Mouse (Mus musculus): ENCODE measurements around the gene Rtp3.

The Rtp3 gene

DNA sequence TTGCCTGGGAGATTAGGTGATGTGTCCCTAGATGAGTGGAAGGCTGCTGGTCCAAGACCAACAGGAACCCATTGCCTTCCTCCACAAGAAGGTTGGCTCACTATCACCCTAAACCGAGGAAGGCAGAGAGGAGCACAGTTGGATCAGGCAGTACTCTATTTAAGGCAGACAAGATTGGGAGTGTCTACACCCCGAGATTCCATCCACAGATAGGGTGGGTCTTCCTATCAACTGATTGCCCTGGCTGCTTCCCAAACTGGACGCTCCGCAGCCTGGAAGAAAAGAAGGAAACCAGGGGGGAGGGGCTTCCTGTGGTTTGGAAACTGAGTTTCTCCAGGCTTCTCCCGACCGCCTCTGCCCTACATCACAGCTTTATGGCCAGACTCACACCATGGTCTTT, at the start of gene Rtp3:
TSS of gene Rtp3 (minus strand) at position 380 of the 400 bp plus-strand sequence.
- DNase-seq: no peak

DNA sequence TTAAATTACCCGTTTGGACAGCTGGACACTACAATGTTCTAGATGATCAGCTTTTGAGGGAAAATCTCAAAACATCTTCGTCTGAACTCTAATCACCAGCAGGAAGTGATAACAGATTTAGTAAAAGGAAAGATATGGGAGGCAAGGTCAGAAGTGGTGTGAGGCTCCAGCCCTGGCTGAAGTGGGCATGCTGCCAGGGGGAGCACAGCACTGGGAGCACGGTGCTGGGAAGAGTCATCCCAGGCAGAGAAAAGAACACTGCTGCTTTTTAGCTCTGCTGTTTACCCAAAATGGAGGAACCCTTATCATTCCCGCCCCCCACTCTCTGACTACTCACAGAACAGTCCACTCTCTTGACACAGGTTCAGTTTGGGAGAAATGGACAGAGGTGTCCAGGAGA, 49.6 kb upstream of the Rtp3 start:
- DNase-seq: peak; percentile 22

DNA sequence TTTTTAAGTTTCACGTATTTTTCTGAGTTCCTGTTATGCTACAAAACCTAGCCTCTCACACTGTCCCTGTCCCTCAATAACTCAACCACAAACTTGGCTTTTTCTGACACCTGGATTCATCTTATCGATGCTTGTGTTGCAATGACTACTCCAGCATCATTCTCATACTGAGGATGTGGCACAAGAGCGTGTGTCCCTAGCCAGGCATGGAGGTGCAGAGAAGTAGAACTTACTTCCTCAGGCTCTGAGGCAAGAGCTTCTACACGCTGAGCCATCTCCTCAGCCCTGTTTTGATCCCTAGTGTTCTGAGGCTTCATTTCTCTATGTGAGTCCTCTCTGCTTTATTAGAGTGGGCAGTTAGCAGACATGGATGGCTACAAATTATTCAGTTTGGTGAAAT, 43.3 kb upstream of the Rtp3 start:
- no peak for DNase-seq

DNA sequence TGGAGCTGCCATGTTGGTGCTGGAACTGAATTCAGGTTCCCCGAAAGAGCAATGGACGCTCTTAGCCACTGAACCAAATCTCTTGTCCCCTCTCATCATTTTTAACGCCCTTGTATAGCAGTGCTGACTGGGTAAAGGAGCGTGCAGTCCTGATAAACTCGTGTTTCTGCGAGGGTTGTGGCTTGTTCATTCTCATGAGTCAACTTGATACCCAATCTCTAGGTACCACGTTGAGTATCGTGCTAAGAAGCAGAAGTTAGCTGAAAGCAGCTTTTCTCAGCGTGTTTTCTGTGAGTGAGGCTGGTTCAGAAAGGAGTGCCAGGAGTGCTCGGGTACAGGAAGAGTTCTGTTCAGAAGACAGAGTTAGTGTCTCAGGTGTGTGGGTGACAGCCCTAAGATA, 36.4 kb upstream of the Rtp3 start:
- no peak for DNase-seq

DNA sequence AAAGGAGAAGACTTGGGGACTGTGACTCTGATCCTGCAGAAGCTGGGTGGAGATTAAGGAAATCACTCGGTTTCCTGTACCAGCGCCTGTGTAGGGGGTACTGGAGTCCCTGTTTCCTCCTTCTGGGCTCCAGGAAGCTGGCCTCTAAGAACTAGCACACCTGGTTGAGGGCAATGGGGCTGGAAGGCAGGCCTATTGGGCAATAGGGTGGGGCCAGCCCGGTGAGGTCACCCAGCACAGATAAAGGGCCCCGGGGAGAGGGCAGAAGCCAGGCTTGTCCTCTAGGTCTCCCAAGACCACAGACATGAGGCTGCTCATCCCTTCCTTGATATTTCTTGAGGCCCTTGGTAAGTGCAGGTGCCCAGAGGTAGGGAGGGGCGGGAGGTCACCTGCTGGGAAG, 28.6 kb upstream of the Rtp3 start, which contains the start of gene Ltf:
TSS of gene Ltf (plus strand) at position 250 of the 400 bp plus-strand sequence.
- DNase-seq: no peak

DNA sequence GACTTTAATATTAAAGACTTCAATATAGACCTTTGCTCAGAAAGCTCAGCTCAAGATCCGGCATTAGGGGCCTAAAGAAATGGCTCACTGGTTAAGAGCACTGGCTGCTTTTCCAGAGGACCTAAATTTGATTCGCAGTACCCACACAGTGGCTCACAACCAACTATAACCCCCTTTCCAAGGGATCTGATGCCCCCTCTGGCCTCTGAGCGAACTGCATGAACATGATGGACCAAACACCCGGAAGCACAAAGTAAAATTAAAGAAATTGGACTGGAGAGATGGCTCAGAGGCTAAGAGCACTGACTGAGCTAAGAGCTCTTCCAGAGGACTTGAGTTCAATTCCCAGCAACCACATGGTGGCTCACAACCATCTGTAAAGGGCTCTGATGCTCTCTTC, 25.3 kb upstream of the Rtp3 start:
- DNase-seq: no peak

DNA sequence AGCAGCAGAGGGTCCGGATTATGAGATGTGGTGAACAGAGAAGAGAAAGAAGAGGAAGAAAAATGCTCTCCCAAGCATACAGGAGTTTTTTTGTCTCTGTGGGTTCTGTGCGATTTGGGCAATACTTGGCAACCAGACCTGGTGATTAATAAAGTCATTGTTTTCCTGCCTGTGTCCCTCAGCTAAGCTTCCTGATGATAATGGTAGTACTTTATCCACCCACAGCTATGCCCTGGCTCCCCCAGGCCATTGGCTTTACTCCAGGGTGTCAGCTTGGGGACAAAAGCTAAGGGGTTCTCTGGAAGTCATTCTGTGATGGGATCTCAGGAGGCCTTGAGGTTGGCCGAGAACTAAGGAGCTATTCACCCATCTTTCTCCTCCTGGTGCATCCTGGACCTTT, 21.7 kb upstream of the Rtp3 start:
- DNase-seq: no peak

DNA sequence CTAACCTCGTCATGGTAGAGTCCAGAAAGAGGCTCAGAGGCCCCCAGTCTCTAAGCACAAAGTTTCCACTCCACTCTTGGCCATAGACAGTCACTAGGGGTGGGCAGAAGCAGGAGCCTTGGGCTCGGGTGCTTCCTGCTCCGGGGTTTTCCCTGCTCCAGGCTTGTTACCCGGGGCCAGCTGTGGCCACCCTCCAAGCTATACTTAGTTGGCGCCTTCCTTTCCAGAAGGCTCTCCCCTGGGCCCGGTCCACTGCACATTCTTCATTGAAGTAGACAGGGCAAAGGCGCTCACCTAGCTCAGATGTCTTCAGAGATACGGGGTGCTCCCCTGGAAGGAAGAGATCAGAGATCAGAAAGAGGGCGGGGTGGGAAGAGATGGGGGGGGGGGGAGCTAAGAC, 21.2 kb upstream of the Rtp3 start:
- DNase-seq: no peak

DNA sequence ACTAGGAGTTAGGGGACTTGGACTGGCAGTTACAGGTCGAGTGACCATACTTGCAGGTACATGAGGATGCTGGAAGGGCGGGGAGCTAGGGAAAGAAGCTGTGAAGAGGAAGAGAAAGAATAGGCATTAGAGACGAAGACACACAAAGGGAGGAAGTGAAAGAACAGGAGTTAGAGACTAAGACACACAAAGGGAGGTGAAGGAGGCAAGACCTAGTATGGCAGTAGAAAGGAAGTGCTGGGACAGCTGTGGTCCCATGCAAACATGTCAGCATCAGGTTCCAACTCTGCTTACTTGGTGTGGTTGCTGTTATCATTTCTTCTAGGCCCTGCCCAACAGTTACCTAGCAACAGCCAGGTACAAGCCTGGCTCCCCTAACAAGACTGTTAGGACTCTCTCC, 19.4 kb upstream of the Rtp3 start:
- no peak for DNase-seq

DNA sequence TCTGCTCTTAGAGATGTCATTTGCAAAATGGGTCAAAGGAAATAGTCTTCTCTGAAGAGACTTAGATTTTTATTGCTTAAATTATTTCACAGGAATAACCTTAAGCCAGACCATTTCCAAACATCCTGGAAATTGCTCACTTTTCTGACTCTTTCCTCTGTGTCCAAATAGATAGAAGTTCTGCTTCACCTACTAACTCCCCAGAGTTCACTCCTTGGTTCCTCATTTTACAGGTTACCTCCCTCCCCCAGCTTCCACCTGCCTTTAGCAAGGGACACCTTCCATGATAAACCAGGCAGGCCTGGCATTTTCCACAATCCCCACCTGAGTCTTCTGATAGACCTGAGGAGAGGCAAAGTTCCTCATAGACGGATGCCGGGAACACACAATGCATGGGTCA, 16.2 kb upstream of the Rtp3 start:
- DNase-seq: no peak

DNA sequence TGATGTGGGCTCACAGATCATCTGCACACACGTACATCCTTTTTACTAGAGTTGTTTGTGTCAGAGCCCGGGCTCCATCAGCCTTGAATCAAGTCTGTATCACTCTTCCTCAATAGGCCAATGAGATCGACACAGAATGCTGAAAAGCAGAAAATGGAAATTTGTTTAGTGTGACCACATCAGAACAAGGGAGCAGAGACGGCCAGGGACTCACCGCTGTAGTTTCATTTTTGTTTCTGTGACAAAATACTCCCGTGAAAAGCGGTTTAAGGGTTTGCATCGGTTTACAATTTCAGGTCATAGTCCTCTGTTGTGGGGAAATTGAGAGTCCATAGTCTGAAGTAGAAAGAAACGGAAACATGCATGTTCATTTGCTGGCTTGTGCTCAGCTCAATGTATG, 12.9 kb upstream of the Rtp3 start:
- no peak for DNase-seq

DNA sequence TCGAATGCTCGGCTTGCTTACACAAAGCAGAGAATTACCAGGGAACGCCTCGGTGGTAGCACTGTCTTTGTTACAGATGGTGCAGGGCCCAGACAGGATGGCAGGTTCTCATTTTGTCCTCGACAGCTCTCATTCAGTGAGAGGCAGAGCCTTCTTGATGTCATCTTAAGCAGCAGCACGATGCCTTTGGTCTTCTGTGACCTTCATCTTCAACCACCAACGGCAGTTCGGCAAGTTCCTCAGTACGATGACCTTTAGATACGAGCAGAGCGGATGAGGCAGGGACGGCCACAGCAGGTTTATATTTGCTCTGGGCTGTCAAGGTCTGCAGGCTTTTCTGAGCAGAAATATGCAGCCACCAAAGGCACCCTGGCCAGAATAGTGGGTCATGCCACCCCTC, 11.2 kb upstream of the Rtp3 start:
- DNase-seq: no peak

DNA sequence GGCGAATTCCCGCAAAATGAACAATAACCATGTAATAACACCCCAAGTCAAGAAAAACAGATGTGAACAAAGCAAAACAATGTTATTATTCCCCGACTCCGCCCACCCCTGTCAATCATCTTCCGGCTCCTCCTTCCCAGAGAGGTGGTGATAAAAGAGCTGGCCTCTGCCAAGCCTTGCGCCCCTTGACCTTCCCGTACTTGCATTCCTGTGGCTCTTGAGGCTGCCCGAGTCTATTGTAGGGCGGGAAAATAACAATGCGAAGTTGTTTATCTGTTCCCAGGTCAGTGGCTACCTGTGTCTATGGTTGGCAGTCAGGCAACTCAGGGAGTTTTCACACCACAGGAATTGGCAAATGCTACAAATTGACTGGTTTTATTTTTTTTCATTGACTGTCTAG, 9.5 kb upstream of the Rtp3 start:
- no peak for DNase-seq

DNA sequence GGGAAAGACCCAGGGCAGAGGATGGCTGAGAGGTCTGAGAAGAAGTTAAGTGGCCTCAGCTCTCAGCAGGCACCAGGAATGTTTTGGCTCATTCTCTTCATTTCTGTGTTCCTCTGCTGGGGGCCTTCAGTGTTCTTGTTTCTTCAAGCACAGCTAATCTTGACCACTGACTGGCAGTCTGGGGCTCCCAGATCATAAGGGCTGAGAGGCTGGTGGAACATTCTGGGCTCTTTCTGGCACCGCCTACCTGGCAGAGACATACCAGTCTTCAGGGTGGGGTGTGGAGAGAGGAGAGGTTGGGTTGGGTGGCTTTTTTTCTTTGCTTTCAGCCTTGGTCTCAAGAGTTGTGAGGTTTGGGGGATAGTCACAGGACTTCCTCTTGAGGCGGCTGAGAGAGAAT, 8.7 kb upstream of the Rtp3 start:
- no peak for DNase-seq

DNA sequence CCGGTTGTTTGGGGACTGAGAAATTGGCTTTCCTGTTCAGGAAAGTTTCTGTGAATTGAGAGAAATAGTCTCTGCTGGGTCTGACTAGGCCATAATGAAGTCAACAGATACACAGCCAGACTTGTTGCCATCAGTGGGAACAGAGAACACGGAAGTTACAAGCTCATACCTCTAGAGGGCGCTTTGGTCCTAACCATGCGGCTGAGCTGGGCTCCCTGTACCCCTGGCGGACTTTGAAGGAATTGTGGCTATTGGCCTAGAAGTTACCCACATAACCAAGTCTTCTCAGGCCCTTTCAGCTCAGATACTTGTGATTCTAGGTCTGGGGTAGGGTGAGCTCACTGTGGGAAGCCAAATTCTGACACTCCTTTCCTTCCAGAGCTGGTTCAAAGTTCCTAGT, 6.9 kb upstream of the Rtp3 start:
- peak; percentile 75 for DNase-seq

DNA sequence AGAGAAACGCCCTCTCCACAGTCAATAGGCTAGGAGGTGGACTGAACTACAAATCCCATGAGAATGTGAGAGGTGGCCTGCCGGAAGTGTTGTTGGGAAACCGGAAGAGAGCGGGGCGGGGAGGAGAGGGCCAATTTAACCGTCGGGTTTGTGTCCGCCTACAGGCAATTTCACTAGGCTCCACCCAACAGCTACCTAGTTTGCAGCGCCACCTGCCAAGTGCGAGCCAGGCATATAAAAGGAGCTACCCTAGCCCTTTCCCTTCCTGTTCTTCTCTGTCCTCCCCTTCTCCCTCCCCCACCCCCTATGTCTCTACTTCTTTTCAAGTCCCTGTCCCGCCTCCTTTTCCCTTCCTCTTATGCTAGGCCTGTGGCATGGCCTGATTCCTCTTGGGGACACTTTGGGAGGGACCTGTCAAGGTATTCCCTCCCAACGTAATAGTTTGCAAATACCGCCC, 4.4 kb upstream of the Rtp3 start:
- peak; percentile 67 for DNase-seq

DNA sequence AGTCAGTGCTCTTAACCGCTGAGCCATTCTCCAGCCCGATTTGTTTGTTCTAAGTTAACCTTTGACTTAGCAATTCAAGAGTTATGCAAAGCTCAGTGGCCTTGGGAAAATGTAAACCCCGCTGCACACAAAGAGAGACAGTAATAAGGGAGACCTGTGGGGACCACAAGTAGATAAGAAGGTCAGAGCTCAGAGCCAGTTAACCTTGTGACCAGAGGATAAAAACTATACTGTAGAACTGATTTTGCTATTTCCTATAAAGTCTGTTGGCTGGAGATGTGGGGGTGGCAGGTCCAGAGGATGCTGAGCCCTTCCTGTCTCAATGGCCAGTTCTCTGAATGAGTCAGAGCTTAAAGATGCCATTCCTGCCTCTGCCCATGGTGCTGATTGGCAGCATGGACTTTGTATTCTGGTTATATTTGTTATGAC, 2.9 kb upstream of the Rtp3 start:
- DNase-seq: no peak

DNA sequence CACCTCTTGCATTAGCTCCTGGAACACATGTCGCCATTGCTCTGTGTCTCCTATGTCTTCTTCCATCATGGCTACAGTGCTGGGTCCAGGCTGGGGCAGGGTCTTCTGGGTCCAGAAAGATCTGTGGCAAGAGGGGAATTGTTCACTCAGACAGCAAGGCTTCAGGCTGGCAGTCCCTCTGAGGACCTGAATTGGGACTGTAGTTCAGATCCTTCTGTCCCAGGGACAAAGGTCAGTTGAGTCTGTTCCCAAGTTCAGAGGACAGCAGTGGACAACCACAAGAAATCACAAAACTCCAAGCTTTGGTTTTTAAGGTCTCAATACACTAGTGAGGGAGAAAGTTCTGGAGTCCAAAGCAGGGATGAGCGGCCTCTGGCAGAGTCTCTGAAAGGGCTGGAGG, 840 bp downstream of the Rtp3 start:
- no peak for DNase-seq

DNA sequence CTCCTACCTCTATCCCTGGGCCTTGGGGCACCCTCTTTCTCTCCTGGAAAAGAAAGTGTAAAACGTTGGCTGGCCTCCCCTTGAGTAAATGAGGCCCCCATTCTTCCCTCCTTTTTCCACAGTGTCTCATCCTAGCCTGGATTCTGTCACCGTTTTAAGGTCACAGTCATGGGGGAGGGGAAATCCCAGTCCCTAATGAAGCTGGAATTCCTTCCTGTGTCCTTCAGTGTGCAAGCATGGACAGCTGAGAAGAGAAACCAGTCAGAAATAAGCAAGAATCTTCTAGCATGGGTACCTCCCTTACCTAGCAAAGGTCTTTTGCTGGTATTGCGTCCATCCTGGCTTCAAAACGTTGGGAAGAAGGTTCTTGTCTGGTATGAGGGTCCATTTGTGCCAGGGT, 1.2 kb downstream of the Rtp3 start:
- no peak for DNase-seq

DNA sequence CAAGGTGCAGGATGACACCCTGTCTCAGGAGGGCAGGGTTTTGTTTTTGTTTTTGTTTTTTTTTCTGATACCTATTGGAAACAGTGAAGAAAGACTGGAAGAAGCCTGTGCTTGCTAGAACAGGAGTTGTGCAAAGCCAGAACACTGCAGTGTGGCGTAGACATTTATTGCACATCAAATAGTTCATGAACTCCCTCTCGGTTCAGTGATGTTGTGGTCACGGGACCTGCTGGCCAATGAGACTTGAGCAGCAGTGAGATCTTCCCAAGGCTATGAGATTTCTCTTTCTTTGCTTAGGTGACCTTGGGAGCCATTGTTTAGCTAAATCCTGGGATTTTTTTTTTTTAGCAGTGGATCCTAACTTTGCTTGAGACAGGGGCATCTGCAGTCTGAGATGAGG, 2.3 kb downstream of the Rtp3 start:
- DNase-seq: no peak

DNA sequence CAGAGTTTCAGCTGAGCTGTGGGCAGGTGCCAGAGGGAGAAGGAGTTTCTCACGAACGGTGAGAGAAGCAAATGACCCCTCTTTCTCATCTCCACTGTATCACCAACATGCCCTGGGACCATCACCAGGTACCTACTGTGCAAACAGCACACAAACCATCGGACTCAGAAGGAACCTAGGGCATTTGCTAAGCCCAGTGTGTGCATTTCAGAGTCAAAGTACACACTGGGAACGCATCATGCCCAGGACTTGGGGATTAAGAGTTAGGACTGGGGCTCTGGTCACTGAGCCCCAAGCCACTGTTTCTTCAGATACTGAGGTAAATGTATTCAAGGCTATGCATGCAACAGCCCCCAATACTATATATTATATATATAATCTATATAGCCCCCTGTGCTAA, 3.1 kb downstream of the Rtp3 start:
- DNase-seq: no peak

DNA sequence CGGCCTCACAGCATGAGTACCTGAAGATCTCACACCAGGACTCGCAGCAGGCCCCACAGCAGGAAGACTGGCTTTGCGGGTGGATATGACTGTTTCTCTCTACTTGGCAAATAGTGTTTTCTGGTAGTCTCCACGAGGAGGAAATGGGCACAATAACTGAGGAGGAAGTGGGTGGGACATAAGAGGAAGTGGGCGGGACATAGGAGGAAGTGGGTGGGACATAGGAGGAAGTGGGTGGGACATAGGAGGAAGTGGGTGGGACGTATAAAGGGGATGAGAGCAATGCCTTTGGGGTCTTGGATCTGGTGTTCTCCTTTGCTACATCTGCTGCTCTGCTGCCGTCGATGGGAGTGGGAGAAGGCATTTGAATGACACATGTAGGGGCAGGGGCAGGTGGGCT, 4.4 kb downstream of the Rtp3 start:
- no peak for DNase-seq

DNA sequence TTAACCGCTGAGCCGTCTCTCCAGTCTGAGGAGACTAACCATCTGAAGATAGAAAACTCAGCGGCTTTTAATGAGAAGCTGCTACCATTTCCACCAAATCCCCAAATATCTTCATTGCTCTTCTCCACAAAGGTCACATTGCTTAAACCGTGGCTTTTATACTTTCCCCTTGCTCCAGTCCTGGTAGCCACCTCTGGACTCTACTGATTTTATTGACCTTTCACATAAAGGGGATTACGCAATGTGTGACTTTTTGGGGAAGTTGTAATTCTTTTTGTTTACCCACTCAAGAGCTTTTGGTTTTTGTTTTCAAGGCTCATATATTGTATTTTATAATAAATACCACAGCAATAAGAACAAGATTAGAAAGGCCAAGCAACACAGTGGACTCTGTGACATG, 4.8 kb downstream of the Rtp3 start:
- no peak for DNase-seq

DNA sequence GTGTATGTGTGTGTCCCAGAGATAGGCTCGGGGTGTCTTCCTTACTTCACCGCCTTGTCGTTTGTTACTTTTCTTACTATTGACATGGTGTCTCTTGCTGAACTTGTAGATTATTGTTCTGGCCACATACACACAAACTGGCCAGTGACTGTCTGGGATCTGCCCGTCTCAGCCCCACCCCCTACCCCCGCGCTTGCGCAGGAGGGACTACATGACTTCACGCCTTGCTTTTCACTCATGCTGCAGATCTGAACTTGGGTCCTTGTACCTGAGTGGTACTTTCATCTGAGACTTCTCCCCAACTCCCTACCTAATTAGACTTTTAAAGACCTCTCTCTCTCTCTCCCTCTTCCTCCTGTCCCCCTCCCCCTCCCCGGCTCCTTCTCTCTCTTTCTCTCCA, 6.3 kb downstream of the Rtp3 start:
- no peak for DNase-seq

DNA sequence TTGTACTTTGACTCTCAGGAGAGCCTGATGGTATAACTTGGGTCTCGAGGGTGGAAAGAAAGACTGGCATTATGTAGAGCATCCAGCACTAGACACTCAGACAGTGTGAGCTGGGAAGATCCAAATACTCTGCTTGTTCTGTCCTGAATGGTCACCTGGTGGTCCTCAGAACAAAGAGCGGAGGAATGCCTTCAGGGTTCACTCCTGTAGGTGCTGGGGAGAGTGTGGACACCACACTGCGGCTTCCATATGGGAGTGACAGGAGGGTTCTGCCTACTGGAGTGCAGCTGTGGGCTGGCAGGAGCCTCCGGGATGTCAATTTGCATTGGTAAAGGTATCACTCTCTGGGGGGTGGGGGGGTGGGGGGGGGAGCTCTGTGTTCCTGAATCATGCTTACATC, 8.0 kb downstream of the Rtp3 start:
- no peak for DNase-seq

DNA sequence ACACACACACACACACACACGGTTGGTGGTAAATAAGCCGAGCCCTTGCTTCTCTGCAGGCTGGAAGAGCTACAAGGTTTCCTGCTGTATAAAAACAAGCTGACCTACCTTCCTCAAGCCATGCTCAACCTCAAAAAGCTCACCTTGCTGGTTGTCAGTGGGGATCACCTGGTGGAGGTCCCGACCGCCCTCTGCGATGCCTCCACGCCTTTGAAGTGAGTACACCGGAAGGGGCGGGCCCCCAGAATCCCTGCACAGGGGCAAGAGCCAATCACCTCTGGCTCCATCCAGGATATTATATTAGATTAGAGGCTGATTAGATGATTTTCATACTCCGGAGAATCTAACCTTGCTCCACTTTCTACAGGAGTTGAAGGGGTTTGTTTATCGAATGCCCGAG, 11.0 kb downstream of the Rtp3 start:
- no peak for DNase-seq

Measured in right cerebral cortex, postnatal 14 days (tissue).